Mouse (Mus musculus) testis, adult 2 months (tissue): ENCODE data around the gene Rims3. TPM values are rescaled to one million over a fixed set of nuclear protein-coding genes. Genes with fewer than 3 reads are reported as not detected.
A peak's percentile ranks its signal among the peaks of the same experiment; 100 is the strongest.

Source experiments
- H3K27ac ChIP-seq: fragments of 200-500 bp; 2 replicates; pipeline ENCODE4 v1.5.1; 2012; ENCODE audit warnings: low read depth, low read length; ENCODE audit not compliant: control insufficient read depth, insufficient read depth
- H3K27me3 ChIP-seq: fragments of 200-500 bp; 2 replicates; pipeline ENCODE4 v1.6.1; 2012; ENCODE audit warnings: mild to moderate bottlenecking, low read length, moderate library complexity; ENCODE audit not compliant: control insufficient read depth, insufficient read depth
- H3K36me3 ChIP-seq: fragments of 200-500 bp; 2 replicates; pipeline ENCODE4 v1.6.1; 2012; ENCODE audit warnings: mild to moderate bottlenecking, low read length; ENCODE audit not compliant: control insufficient read depth, insufficient read depth
- H3K4me1 ChIP-seq: fragments of 200-500 bp; 2 replicates; pipeline ENCODE4 v1.6.1; 2012; ENCODE audit warnings: low read length; ENCODE audit not compliant: control insufficient read depth, insufficient read depth
- H3K4me3 ChIP-seq: fragments of 200-500 bp; 2 replicates; pipeline ENCODE4 v1.5.1; 2012; ENCODE audit warnings: low read depth, mild to moderate bottlenecking, low read length, moderate library complexity, mixed read lengths; ENCODE audit not compliant: control insufficient read depth
- CTCF ChIP-seq: fragments of 200-500 bp; IDR thresholded peaks from 2 replicates; pipeline ENCODE4 v1.5.1; 2012; ENCODE audit warnings: low read depth, mild to moderate bottlenecking, inconsistent platforms, low read length, moderate library complexity; ENCODE audit not compliant: control insufficient read depth, insufficient read depth, insufficient replicate concordance
- POLR2A ChIP-seq: fragments of 200-500 bp; IDR thresholded peaks from 2 replicates; pipeline ENCODE4 v1.6.1; 2012; ENCODE audit warnings: low read depth, mild to moderate bottlenecking, inconsistent platforms, low read length, moderate library complexity; ENCODE audit not compliant: control insufficient read depth
- polyA plus RNA-seq: library from polyadenylated mRNA; depleted of rRNA; stranded (reverse); fragments of >200 nt; gene quantifications from 2 replicates; pipeline ENCODE4 v1.2.3, GENCODE M21; 2012

Rims3 gene
- polyA plus RNA-seq, 1 experiment = 3.3 TPM

GRCm38 (mm10) chr4:120912866-120913265, 58.2 kb downstream of the Rims3 start:
- TF ChIP-seq CTCF (no peak), POLR2A (no peak)
- Histone ChIP-seq H3K27ac (no peak overlapping the region), H3K36me3 (no peaks in the 10 kb centered on the region), H3K4me3 (no peak overlapping the region), H3K4me1 (peaks cover 4% of the 10 kb centered on the region), H3K27me3 (no peaks in the 10 kb centered on the region)

DNA sequence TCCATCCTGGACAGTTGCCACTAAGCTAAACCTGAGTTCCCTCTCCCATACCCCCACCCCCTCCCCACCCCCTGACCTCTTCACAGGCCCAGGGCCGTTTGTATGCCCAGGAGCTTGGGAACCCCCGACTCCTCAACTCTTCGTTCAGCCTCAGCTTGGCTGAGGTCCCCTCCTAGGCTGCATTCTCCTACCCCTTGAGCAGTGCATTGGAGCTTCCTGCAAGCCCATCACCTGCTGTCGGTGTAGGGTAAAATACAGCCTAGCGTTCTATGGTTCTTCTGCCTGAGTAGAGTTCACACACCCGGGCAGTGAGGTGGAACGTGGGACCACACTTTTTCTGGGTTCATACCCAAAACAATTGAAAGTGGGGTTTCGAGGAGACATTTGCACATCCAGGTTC, 58.8 kb downstream of the Rims3 start:
- TF ChIP-seq CTCF = no peak
- TF ChIP-seq POLR2A = no peak
- Histone ChIP-seq H3K4me3 (no peak overlapping the region), H3K27ac (no peak overlapping the region), H3K27me3 (no peaks in the 10 kb centered on the region), H3K4me1 (peaks cover 4% of the 10 kb centered on the region), H3K36me3 (no peaks in the 10 kb centered on the region)

- H3K27ac ChIP-seq = no peak overlapping the region
- no peaks in the 10 kb centered on the region for H3K36me3 ChIP-seq
- TF ChIP-seq CTCF (no peak), POLR2A (no peak)
- no peak overlapping the region for H3K4me3 ChIP-seq
- H3K27me3 ChIP-seq = no peaks in the 10 kb centered on the region
- peaks cover 4% of the 10 kb centered on the region for H3K4me1 ChIP-seq
Measured at GRCm38 (mm10) chr4:120913861-120914260, 59.2 kb downstream of the Rims3 start.

- Histone ChIP-seq H3K27me3 (no peaks in the 10 kb centered on the region), H3K36me3 (no peaks in the 10 kb centered on the region), H3K27ac (no peak overlapping the region), H3K4me3 (no peak overlapping the region), H3K4me1 (peaks cover 4% of the 10 kb centered on the region)
- no peak for TF ChIP-seq CTCF
- no peak for TF ChIP-seq POLR2A
Measured at GRCm38 (mm10) chr4:120914501-120914900, 59.9 kb downstream of the Rims3 start.

DNA sequence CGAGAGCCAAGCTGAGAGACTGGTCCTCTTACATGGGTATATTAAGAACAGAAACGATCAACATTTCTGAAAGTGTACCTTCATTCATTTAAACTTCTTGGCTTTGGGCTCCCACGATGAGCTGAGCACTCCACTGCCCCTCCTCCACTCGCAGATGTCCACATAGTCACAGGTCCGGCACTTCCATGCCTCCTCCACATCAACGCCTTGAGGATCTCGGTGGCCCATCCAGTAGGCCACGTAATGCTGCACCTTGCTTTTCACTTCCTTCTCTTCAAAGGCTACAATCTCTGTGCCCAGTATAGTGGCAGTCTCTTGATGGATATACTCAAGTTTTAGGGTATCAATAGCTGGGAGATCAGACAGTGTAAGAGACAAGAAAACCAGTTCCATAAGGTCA, 66.8 kb downstream of the Rims3 start:
- Histone ChIP-seq H3K27me3 (no peaks in the 10 kb centered on the region), H3K4me1 (no peaks in the 10 kb centered on the region), H3K4me3 (no peak overlapping the region), H3K36me3 (0 out of 2 replicates have a peak, but pooled peaks cover 3% of the 10 kb centered on the region), H3K27ac (no peak overlapping the region)
- TF ChIP-seq POLR2A (no peak), CTCF (no peak)

GRCm38 (mm10) chr4:120924554-120925299, 70.1 kb downstream of the Rims3 start, which contains the start of gene Exo5:
Gene Exo5, minus strand, starts transcription at chr4:120925017.
- H3K27ac ChIP-seq = peak within 1 kb of the TSS; percentile 86
- H3K36me3 ChIP-seq = 0 out of 2 replicates have a peak, but pooled peaks cover 3% of the 10 kb centered on the region
- no peaks in the 10 kb centered on the region for H3K27me3 ChIP-seq
- H3K4me3 ChIP-seq = peak within 1 kb of the TSS; percentile 97
- no peaks in the 10 kb centered on the region for H3K4me1 ChIP-seq
- TF ChIP-seq POLR2A = peak; percentile 95
- TF ChIP-seq CTCF = no peak

DNA sequence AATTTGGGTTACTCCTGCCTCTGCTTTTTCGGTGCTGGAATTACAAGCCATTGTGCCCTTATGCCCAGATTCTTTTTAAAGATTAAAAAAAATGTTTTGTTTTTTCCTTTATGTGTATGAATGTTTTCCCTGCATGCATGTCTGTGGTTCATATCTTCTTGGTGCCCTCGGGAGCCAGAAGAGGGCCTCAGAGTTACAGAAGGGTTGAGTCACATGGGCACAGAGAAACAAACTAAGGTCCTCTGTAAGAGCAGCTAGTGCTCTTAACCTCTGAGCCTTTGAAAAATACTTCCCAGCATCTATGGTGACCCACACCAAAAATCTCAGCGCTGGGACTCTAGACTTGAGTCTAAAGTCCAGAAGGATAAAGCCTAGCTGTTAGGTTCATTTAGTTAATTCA, 70.8 kb downstream of the Rims3 start:
- TF ChIP-seq POLR2A = no peak
- TF ChIP-seq CTCF = no peak
- H3K27me3 ChIP-seq = no peaks in the 10 kb centered on the region
- H3K4me1 ChIP-seq = no peaks in the 10 kb centered on the region; the same call in 1 of the 2 replicates
- H3K36me3 ChIP-seq = 0 out of 2 replicates have a peak, but pooled peaks cover 3% of the 10 kb centered on the region
- peak overlapping the region; percentile 75; the same call in 1 of the 2 replicates for H3K27ac ChIP-seq
- H3K4me3 ChIP-seq = no peak overlapping the region
